Mouse (Mus musculus): ENCODE results near the gene Sbsn. TPM values are rescaled to one million over a fixed set of nuclear protein-coding genes. Genes with fewer than 3 reads are reported as not detected.
A peak's percentile ranks its signal among the peaks of the same experiment; 100 is the strongest.
"Not testable (repeated sequence)": the region's sequence is repeated elsewhere in the genome, so short reads cannot be mapped to it uniquely, and the experiment has no call there.

Sbsn gene
- 1 to 10 TPM; 1.7 to 2.9 TPM for total RNA-seq (2021)

- DNase-seq, result no peak
- intact Hi-C loops (cut with DNase I), result no loop called here
Observed at GRCm38 (mm10) chr7:30751086-30751669, at the start of gene Sbsn. TSS of gene Sbsn (plus strand) at chr7:30751471.

GRCm38 (mm10) chr7:30706214-30706882, 44.9 kb upstream of the Sbsn start:
- intact Hi-C loops (cut with DNase I), result no loop called here
- DNase-seq, result peak in 1 of 2 experiments; percentile 11

GRCm38 (mm10) chr7:30707441-30707840, 43.8 kb upstream of the Sbsn start:
- intact Hi-C loops (cut with DNase I), result no loop called here

DNA sequence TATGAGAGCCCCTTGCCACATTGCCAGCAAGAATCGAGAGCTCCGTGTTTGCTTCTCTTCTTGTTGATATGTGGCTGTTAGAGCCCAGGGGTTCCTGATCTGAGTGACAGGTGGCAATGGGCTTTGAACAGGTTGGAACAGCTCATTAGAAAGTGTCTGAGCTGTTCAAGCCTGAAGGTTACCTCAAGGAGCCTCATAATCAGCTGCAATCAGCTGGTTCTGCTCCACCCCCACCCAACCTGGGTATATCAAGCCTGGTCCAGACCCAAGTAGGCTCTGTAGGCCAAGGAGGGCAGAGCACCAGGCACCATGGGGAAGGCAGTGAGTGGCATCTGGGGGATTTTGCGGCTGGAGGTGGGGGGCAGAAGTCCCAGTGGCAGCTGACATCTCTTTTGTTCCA, 39.3 kb upstream of the Sbsn start, which contains the start of gene Atp4a:
Gene Atp4a (plus strand): TSS at position 268 of the 400 bp plus-strand sequence.
- intact Hi-C loops (cut with DNase I), result no loop called here
- no peak for DNase-seq

More at GRCm38 (mm10) chr7:30707441-30707840, 43.8 kb upstream of the Sbsn start:
- DNase-seq, result no peak

- DNase-seq, result peak; percentile 25 to 30
- intact Hi-C loops (cut with DNase I), result no loop called here
Observed at GRCm38 (mm10) chr7:30717006-30717715, 34.1 kb upstream of the Sbsn start.

DNA sequence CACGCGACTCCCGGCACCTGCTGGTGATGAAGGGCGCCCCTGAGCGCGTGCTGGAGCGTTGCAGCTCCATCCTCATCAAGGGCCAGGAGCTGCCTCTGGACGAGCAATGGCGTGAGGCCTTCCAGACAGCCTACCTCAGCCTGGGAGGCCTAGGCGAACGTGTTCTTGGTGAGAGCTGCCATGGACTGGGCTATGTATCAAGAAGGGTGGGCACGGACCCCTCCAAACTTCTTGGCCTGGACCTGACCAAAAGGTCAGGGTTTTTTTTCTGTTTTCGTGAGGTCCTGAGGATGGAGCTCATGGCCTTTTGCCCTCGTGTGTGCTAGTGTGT, 33.6 kb upstream of the Sbsn start:
- intact Hi-C loops (cut with DNase I), result no loop called here
- DNase-seq, result no peak

DNA sequence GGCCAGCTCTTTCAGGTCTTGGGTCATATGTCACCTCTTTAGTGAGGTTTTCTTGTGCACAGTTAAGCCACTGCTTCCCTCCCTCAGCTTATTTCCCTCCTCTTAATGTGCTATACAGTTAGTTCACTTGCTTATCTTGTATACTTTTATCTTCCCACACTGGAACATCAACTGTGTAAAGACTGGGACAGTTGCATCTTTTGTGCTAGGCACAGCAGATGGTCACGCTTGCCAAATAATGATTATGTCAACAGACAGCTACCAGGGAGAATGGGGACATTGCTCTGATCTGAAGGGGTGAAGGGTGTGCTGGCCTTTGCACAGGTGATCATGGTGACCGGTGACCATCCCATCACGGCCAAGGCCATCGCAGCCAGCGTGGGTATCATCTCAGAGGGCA, 31.6 kb upstream of the Sbsn start:
- intact Hi-C loops (cut with DNase I), result no loop called here
- no peak for DNase-seq

DNA sequence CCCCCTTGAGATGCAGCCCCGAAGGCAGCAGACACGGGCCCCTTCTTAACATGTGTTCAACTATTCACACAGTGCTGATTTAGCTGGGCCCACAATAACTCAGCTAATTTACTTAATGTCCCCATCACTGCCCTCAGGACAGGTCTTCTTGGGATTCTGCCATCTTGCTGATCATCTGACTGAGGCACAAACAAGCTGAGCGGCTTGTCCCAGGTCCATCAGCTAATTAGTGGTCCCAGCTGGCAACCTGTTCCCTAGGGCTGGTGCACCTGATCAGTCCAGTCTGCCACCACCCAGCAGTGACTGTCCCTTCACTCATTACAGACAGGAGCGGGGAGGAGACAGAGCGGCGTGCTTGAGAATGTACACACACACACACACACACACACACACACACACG, 30.0 kb upstream of the Sbsn start:
- intact Hi-C loops (cut with DNase I), result no loop called here

GRCm38 (mm10) chr7:30723274-30723953, 27.9 kb upstream of the Sbsn start:
- DNase-seq, result no peak
- intact Hi-C loops (cut with DNase I), result no loop called here

More for the DNA sequence above, 30.0 kb upstream of the Sbsn start:
- DNase-seq, result no peak

DNA sequence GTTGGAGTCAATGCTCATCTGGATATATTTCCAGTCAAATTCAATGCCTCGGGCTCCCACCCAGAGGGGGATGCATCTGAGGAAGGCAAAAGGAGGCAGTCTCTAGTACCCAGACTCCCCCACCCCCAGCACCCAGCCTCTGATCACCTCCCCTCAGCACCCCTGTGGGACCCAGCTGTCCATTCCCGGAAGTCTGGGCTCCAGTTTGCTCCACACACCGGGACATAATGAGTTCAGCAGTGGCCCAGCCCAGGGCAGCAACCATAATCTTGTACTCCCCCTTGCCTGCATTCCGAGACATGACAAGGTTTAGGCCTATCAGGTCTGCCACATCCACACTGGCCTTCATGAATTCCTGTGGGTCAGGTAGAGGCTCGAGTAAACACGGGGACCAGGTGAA, 23.1 kb upstream of the Sbsn start:
- intact Hi-C loops (cut with DNase I), result loop anchor here (5.0 kb wide), 2 partner anchors 229 to 244 kb away; partner anchors contain the start of genes Fam187b, Lsr and Usf2
- no peak for DNase-seq

- DNase-seq, result no peak
- intact Hi-C loops (cut with DNase I), result loop anchor here (1.0 to 5.0 kb wide), 3 partner anchors 79 to 243 kb away; partner anchors contain the start of genes Fam187b, Lsr, Rbm42 and Usf2
Observed at GRCm38 (mm10) chr7:30728739-30729395, 22.4 kb upstream of the Sbsn start.

GRCm38 (mm10) chr7:30729396-30730063, 21.7 kb upstream of the Sbsn start, which contains the start of gene Tmem147:
TSS of gene Tmem147 (minus strand) at chr7:30729540.
- peak; percentile 96 to 98 for DNase-seq
- intact Hi-C loops (cut with DNase I), result loop anchor here (1.0 to 5.0 kb wide), 3 partner anchors 79 to 243 kb away; partner anchors contain the start of genes Fam187b, Lsr, Rbm42 and Usf2

DNA sequence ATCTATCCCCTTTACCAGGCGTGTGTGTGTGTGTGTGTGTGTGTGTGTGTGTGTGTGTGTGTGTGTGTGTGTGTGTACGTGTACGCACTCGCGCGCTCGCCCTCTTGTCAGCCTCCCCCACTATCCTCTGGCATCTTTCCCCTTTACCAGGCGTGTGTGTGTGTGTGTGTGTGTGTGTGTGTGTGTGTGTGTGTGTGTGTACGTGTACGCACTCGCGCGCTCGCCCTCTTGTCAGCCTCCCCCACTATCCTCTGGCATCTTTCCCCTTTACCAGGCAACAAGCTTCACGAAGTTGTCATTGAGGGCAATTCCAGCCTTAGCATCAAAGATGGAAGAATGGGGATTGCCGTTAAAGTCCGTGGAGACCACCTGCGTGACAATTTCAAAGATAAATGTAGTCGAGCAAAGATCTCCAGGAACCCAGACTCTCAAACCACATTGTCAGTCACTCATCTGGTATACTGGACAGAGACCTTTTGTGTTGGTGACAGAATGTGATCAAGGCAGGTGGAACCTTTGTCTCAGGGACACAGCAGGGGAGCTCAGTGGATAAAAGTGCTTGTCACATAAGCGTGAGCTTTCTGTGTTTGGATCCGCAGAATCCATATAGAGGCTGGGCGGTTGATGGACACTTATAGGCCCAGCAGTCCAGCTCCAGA, 21.1 kb upstream of the Sbsn start:
- DNase-seq; intact Hi-C loops (cut with DNase I): not testable (repeated sequence)

GRCm38 (mm10) chr7:30736211-30736610, 15.1 kb upstream of the Sbsn start:
- intact Hi-C loops (cut with DNase I), result no loop called here
- DNase-seq, result no peak

DNA sequence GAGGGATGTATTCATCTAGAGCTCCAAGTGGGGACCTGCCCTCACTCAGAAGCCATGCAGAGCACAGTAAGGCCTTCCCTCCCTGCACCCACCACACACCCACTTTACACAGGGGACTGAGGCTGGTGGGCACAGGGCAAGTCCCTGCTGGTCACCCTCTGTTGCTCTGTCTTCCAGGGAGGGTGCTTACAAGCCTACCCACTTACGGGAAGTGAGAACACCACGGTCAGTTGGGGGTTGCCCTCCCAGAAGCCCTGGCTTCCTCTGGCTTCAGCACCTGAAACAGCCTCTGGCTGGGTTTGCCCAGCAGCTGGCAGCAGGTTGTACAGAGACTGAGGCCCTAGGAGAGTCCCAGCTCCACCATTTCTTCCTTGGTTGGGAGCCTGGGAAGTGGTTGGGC, 8.7 kb upstream of the Sbsn start:
- intact Hi-C loops (cut with DNase I); DNase-seq: not testable (repeated sequence)

- intact Hi-C loops (cut with DNase I); DNase-seq: not testable (repeated sequence)
Observed at GRCm38 (mm10) chr7:30743617-30744016, 7.7 kb upstream of the Sbsn start, which contains the start of gene Gapdhs. TSS of gene Gapdhs (minus strand) at chr7:30743681.

DNA sequence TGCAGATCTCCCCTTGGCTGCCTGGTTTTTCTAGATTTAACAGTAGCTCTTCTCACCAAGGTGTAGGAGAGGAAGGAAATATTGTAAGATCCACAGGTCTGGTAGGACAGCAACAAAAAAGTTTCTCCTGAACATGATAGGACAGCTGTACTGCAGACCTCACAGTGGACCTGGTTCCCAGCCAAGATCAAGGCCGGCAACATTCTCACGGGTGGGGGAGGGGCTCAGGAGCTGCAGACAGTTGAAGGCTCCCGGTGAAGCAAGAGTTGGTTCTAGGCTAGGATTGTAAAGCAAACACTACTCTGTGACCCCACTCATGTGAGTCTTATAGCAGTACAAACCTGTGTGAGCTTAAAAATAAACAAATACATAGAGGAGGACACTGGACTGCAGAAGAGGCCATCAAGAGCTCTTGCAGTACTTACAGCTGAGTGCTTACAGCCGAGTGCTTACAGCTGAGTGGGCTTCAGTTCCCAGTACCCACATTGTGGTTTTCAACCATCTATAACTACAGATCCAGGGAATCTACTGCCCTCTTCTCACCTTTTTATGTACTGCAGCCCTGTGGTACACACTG, 7.2 kb upstream of the Sbsn start:
- DNase-seq, result peak; percentile 22 to 30
- intact Hi-C loops (cut with DNase I), result no loop called here

DNA sequence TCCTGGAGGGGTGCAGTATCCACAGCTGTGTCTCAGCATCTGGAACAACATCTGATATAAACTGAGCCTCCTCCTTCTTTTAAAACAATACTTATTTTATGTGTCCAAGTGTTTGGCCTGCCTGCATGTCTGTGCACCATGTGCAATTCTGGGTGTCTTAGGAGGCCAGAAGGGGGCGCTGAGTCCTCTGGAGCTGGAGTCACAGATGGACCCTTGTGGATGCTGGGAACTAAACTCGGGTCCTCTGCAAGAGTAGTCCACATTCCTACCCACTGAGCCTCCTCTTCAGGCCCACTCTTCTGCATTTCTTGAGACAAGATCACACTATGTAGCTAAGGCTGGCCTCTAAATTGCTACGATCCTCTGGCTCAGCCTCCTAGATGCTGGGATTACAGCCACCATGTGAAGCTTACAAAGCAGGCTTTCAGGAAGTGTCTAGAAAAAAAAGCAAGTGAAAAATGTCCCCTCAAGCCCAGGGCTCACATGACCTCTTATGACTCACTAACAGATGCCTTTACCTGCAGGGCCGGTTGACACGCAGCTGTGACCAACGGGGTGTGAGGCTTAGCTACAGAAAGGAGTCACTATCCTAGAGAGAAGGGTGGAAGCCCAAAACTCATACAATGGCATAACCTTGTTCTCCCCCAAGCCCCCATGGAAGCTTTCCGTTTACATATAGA, 3.6 kb upstream of the Sbsn start:
- intact Hi-C loops (cut with DNase I), result no loop called here
- DNase-seq, result no peak
